Mouse (Mus musculus): ENCODE data around the gene Bbs4.

DNA sequence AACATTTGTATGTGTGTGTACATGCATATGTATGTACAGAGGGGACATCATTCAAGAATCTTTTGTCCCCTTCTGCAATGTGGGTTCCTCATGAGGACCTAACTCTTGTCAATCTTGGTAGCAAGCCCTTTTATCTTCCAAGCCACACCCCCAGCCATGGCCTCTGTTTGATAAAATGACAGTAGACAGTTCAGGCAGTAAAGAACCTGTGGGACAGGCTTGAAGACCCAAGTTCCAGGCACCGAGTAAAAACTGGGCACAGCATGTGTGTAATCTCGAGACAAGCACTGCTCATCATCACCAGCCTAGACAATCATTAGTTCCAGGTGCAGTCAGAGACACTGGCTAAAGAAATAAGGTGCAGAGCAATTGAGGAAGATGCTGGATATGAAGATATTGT, 7.1 kb downstream of the Bbs4 start:
- TF ChIP-seq POLR2A (IDR thresholded peaks at IDR 0.05; ENCODE audit: low read depth, low read length) (no peak), CTCF (conservative IDR thresholded peaks at IDR 0.05; ENCODE audit: insufficient read depth, insufficient read length, low read depth, low read length) (no peak)

All from kidney, adult 2 months (tissue).